Mouse (Mus musculus) left cerebral cortex, adult 8-10 months (tissue): ENCODE measurements at regions not wholly inside any gene's neighbourhood (a gene's known extent, or its start where the extent isn't known, plus 50 kb on each side); places are given as distances from the start of the nearest gene placed in this dataset.
"Not testable (repeated sequence)": the region's sequence is repeated elsewhere in the genome, so short reads cannot be mapped to it uniquely, and the experiment has no call there.

Experiments
- DNase-seq, 2 experiments: peaks; one replicate each; pipeline ENCODE4 v3.0.0; 2022; ENCODE audit warnings: low spot score in 2 of 2

DNA sequence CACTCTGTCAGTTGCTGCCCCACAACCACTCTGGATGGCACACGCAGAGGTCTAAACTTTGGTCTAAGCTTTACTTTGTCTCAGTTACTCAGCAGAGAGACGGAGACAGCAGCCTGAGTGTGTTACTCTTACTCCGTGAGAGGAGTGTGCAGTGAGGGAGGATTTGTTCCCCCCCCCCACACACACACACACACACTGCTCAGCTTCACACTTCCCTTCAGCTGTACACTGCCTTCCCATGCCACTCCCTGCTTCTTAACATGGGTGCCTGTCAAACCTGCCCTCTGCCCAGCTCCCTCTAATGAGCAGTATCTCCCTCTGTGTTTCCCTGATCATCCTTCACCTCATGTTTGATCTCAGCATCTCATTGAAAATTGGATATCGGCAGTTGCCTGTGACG, 409.9 kb upstream of the Ercc4 start:
- no peak for DNase-seq

DNA sequence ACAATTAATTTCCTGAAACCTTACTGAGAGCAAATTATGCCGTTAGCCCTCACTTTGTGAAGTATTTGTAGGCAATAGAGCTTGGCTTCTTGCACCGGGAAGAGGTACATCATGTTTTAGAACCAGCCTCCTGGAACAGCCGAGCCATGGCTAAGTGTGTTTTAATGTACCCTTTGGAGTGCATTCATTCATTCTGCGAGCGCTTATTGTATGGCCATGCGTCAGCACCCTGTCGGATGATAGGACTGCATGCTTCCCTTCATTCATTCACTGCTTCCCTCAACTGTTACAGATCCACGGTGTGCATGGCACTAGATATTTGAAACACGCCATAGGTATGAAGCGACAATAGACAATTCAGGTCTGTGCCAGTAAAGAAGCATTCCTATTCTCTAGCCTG, 409.4 kb upstream of the Ercc4 start:
- DNase-seq: no peak

DNA sequence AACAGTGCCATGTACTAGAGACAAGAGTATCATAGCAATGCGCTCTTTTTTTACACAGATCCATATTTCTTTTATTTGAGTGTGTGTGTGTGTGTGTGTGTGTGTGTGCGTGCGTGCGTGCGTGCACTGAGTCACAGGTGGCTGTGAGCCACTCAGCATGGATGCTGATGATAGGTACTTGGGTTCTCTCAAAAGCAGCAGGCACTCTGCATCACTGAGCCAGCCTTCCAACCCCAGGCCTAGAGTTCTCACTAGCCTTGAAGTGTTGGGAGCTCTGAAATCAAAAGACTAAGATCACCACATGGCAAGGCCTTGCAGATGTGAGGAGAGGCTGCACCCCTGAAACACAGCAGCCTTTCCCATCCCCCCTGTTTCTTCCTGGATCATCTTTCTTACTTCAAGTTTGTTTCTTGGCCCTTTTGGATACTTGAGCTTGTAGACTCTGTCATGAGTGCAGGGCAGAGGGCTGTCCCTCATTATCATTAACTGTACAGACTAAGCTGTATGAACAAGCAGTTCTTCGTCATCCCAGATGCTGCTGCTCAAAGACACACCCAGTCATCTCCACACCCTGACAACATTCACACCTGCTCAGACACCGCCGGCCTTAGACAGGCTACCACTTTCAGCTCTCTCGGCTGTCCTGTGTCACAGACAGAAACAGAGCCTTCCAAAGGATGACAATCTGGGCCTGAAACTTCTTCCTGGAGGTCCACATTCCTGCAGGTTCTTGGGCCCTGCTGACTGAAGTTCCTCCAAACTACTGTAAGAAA, 405.5 kb upstream of the Ercc4 start:
- no peak for DNase-seq

DNA sequence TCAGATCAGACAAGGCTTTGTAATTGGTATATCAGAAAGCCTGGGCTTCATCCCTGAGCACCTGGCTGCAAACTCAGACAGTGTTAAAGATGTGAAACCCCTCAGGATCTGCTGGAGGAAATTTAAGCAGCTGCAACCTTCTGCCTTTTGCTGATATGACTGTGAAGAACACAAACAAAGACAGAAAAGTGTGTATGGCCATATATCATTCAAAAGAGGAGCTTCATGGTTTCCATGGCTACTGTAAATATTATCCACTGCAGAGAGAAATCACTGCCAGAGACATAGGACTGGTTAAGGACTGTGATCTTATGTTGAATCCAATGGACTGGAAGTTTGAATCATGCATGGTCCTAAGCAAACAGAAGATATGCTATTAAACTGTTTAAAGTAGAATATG, 402.6 kb upstream of the Ercc4 start:
- no peak for DNase-seq

DNA sequence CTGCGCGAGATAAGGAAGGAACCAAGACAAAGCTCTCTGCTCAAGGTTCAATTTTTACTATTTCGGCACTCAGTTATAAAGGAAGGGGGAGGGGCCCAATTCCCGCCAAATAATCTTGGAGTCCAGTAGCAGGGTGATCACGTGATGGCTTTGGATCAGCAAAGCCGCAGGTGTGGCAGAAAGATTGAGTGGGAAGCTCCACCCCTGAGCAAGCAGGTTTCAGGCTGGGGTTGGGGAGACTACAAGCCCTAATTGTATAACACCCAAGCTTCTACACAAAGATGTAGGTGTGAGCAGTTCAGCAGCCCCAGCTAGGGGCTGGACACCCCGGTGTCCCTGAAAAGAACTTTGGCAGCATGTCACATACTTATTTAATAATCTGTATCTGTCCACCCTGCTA, 388.1 kb upstream of the Ercc4 start:
- DNase-seq: not testable (repeated sequence)

DNA sequence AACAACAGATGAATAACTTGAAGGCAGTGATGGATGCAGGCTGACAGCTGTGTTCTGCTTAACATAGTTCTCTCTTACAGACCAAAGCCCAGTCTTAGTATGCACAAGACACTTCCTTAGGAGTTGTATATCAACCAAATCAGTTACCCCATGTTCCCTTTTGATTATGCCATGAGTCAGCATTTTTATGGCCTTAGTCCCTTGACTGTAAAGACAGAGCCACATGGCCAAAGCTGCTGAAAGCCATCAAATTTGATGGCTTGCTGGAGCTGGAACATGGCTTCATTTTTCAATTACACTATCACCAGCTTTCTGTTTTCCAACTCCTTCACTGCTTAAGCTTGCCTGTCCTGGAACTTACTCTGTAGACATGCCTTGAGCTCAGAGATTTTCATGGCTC, 383.4 kb upstream of the Ercc4 start:
- DNase-seq: no peak

DNA sequence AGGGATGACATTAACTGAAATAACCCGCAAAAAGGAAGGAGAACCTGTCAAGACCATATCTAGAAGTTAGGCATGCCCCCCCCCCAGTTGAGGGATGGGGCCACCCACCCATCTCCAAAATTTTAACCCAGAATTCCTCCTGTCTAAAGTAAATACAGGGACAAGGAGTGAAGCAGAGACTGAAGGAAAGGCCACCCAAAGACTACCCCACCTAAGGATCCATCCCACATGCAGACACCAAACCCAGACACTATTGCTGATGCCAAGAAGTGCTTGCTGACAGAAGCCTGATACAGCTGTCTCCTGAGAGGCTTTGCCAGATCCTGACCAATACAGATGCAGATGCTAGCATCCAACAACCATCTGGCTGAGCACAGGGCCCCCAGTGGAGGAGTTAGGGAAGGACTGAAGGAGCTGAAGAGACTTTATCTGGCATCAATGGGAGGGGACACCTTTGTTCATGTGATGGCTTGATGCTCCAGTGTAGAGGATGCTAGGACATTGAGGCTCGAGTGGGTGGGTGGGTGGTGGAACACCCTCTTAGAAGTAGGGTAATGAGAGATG, 379.2 kb upstream of the Ercc4 start:
- DNase-seq: not testable (repeated sequence)

DNA sequence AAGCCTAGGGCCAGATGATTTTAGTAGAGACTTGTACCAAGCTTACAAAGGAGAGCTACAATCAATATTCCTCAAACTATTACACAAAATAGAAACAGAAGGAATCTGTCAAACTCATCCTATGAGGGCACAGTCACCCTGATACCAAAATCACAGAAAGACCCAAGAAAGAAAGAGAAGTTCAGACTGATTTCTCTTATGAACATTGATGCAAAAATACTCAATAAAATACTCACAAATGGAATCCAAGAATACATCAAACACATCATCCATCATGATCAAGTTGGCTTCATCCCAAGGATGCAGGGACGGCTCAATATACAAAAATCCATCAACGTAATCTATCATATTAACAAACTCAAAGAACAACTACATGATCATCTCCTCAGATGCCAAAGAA, 377.9 kb upstream of the Ercc4 start:
- no peak for DNase-seq

DNA sequence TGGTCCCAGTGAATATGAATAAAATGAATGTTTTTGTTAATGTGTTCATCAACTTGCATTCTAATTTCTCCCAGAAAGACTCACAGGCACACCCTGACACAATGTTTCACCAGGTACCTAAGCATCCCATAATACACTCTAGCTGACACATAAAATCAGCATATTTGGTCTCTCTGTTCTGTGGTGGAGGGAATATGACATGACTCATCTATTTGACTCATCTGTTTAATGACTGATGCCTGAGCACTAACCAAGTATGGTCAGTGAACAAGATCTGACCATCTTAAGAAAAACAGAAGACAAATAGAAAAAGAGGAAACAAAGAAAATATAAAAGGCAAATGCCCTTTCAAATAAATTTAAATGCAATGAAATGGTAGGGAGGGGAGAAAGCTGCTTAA, 367.0 kb upstream of the Ercc4 start:
- DNase-seq: no peak

DNA sequence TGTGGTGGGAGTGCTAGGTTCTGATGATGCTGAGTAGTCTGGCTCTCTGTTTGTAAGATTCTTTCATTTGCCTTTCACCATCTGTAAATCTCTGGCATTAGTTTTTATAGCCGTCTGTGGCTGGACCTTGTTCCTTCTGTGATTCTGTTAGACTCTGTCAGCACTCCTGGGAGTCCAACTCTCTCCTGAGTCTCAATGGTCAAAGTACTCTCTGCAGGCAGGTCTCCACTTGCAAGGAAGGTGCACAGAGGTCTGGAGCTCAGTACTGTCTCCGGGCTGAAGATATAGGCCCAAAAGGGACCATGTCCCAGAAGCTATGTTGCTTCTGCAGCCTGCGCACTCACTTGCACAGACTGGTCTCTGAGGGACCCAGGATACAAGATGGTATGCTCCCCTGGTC, 356.3 kb upstream of the Ercc4 start:
- DNase-seq: no peak

DNA sequence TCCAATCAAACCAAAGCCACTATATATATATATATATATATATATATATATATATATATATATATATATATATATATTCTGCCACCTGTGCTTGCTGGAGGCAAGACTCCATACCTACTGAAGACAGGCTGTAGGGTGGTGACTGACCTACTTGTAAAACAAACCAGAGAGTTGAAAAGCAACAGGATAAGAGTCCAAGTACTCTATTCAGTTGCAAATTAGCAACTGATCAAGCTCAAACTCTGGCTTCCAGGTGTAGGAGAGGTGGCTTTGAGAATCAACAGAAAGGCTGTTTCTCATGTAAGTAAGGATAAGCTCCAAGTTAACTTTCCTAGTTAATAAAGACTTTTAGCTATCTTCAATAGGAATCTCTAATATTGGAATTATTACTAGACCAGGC, 355.1 kb upstream of the Ercc4 start:
- no peak for DNase-seq

DNA sequence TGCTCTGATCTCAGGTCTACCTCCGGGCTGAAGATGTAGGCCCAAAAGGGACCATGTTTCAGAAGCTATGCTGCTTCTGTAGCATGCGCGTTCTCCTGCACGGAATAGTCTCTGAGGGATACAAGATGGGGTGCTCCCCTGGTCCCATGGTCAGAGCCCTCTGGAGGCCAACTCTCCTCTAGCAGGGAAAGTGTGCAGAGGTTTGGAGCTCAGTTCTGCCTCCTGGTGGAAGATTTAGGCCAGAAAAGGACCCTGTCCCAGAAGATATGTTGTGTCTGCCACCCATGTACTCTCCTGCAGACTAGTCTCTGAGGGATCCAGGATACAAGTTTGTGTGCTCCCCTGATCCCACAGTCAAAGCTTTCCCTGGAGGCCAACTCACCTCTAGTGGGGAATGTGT, 350.9 kb upstream of the Ercc4 start:
- no peak for DNase-seq

DNA sequence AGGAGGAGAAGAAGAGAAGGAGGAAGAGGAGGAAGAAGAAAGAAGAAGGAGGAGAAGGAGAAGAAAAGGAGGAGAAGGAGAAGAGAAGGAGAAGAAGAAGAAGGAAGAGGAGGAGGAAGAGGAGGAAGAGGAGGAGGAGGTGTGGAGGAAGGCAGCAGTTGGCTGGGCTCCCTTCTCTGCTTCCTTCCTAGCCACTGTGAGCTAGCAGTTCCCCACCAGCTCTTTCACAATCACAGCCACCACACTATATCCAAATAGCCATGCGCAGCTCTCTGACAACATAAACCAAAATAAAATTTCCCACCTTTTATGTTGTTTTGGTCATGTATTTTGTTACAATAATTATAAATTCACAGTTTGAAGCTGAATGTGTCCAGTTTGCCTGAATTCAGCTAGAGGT, 345.3 kb upstream of the Ercc4 start:
- no peak for DNase-seq

DNA sequence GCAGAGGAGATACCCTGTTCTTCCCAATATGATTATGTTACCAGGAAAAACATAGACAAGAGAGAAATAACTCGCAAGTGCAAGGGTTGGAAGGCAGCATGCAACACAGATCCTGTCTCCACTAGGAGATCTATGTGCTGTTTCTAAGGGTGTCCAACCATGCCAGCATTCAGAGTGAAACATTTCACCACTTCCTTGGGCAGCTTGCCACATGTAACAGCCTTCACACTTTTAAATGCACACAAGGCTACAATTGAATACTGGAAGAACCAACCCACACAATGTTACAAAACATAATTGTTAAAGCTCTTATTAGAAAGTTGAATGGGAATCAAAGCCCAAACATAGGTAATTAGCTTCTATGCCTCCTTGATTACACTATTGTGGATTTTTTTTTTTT, 344.9 kb upstream of the Ercc4 start:
- DNase-seq: peak in 1 of 2 experiments; percentile 35

DNA sequence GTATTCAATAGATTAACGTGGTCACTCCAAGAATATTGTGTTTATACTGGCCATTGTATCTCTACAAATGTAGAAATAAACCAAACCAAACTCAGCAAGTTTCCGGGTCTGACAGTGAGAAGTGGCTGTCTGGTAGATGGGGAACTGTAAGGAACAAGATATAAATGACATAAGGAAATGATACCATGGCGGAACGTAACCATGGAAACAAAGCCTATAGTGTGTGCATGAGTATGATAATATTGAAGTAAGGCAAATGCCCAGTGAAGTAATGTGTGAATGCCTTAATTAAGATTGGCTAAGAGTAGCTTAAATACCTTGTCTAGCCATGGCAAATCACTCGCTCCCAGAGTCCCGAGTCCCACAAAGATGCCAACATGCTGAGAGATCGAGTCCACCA, 342.6 kb upstream of the Ercc4 start:
- no peak for DNase-seq

DNA sequence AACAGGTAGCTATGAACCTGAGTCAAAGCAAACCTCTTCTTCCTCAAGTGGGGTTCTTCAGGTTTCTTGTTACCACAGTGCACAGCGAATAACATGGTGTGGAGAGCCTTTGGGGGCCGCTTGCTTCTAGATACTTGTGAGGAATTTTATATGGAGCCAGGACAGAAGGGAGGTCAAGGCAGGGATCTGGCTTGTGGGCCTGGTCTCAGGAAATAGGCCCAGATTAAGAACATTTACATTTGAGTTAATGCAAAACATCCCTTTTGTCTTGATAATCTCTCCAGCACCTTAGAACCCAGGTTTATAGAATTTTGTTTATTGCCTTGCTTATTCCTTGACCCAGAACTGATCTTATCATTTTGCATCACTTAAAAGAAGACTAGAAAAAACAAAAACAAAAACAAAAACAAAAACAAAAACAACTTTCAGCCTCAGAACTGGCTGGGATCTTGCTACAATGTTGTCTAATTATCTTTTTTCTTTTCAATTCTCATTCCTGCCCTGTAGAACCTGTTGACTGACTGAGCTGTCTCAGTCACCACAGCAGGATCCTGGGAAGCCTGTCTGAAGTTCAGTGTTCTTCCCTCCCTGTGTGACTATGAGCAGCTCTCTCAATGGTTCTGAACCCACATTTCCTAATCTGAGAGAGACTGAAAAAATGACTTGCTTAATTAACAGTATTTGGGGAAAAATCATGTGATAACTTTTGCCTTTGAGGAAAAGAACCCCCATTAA, 341.2 kb upstream of the Ercc4 start:
- no peak for DNase-seq

DNA sequence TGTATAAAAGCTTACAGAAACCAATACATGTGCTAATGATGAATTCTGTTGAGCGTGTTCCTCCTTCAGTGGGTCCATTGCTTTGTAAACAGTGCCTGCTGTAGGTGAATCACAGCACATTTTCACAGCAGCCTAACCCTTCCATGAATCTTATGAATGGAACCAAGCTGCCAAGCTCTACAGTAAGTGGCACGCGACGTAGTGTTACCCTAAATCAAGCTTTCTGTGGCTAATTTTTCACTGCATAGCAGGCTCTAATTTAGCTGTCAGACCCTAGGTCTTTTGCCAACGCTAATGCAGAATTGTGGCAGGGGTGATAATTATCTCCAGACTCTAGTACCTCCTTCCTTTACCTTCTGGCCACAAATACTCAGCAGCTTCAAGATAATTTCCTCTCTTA, 339.0 kb upstream of the Ercc4 start:
- no peak for DNase-seq

DNA sequence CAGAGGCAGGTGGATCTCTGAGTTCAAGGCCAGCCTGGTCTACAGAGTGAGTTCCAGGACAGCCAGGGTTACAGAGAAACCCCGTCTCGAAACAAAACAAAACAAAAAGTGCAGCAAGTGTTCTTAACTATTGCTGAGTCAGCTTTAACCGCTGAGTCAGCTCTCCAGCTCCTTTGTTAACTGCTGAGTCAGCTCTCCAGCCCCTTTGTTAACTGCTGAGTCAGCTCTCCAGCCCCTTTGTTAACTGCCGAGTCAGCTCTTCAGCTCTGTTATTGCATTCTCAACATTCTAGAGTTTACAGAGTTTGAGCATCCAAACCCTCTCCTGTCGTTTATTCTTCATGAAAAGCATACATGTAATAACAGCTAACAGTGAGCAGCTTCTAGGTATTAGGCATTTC, 336.9 kb upstream of the Ercc4 start:
- no peak for DNase-seq

DNA sequence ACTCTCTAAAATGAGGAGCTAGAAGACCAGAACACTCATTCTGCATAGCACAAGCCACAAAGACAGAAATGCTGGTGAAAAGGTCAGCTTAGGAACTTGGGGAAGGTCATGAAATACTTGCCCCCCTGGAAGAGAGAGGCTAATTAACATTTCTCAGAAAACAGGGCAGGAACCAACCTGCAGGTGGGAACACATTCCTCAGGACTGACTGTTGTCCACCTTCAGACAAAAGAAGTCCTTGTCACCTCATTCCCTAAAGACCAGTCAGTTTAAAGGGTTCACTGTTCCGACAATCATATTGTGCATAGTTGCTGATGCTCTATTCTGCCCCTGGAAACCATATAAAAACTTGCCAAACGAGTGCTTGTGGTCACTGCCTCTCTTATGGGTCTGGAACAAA, 333.6 kb upstream of the Ercc4 start:
- no peak for DNase-seq

DNA sequence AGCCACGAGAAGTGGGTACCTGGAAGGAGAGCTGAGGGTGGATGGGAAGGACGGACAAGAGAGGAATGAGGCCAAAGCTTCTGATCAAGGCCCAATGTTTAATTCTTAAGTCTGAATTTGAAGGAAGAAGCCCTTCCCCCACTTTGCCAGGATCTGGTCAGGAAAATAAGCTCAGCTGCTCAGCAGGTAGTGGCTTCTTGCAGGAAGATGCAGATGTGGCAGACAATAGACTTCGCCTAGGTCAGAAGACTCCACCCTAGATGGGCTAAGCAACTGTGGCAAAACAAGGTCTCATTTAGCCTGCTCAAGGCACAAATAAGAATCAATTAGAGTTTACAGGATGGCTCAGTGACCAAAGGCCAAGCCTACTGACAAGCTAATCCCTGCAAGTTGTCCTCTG, 330.4 kb upstream of the Ercc4 start:
- no peak for DNase-seq

DNA sequence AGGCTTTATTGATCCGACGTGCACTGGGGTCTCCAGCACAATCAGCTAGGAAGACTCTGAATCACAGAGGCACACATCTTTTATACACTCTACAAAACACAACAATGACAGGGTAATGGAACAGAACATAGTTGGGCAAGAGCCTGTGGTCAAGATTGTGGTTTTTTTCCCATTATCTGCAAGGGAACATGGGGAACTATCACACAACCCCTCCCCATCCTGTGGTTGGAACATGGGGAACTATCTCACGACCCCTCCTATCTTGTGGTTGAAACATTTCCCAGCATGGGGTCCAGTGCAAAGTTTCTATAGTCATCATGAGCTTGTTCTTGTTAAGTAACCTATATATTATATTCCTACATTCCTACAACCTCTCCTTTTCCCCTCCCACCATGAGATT, 328.8 kb upstream of the Ercc4 start:
- no peak for DNase-seq

DNA sequence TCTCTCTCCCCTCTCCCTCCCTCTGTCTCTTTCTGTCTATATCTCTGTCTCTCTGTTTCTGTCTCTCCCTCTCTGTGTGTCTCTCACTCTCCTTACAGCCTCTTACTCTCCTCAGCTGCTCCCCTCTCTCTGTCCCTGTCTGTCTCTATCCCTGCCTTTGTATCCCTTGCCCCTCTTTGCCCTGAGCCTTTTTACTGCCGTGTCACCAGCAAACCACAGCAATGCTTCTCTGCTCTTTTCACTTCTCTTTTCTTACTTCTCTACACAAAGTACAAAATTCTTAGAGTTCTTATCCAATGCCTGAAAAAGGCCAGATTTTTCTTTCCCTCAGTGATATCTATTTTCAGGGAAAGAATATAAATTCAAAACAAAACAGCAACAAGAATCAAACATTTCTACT, 323.7 kb upstream of the Ercc4 start:
- no peak for DNase-seq

DNA sequence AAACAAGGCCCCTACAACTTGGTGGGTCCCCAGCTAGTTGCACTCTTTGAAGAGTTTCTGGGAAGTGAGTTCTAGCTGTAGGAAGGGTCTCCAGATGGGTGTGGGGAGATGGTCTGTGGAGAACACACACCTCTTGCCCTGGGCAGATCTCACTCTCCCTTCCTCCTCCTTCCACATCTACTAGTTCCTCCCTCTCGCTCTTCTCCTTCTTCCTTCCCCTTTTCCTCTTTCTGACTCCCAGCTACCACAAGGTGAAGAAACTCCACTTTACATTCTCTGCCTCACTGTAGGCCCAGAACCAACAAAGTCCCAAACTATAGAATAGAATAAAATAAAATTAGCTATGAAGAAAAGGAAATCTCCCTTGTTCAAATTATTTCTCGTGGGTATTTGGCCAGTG, 311.0 kb upstream of the Ercc4 start:
- no peak for DNase-seq
